Mouse (Mus musculus) hindbrain, embryonic 13.5 days (tissue): Measurements from ENCODE around the gene Tbc1d1. TPM values are rescaled to one million over a fixed set of nuclear protein-coding genes. Genes with fewer than 3 reads are reported as not detected.

ENCODE experiments used
- ATAC-seq: fragments of 200-750 bp; cut with Nextera tagmentation; 2 replicates; pipeline ENCODE4 v1.8.0; 2017; ENCODE audit warnings: moderate TSS enrichment; ENCODE audit not compliant: low FRiP score
- H3K27ac ChIP-seq: fragments of 300-500 bp; sonication (generic); 2 replicates; pipeline ENCODE4 v1.5.1; 2015; ENCODE audit warnings: inconsistent platforms, mild to moderate bottlenecking, moderate library complexity
- H3K27me3 ChIP-seq: fragments of 300-500 bp; sonication (generic); 2 replicates; pipeline ENCODE4 v1.6.1; 2015; ENCODE audit warnings: mild to moderate bottlenecking, inconsistent platforms
- H3K36me3 ChIP-seq: fragments of 300-500 bp; sonication (generic); 2 replicates; pipeline ENCODE4 v1.6.1; 2015; ENCODE audit warnings: mild to moderate bottlenecking, inconsistent platforms
- H3K4me1 ChIP-seq: fragments of 300-500 bp; sonication (generic); replicated peaks from 2 replicates; pipeline ENCODE4 v1.6.1; 2015; ENCODE audit warnings: inconsistent platforms
- H3K4me2 ChIP-seq: fragments of 300-500 bp; sonication (generic); 2 replicates; pipeline ENCODE4 v1.6.1; 2015; ENCODE audit warnings: inconsistent platforms, mild to moderate bottlenecking, moderate library complexity
- H3K4me3 ChIP-seq: fragments of 300-500 bp; sonication (generic); 2 replicates; pipeline ENCODE4 v1.5.1; 2015; ENCODE audit warnings: mild to moderate bottlenecking, inconsistent platforms
- H3K9ac ChIP-seq: fragments of 300-500 bp; sonication (generic); 2 replicates; pipeline ENCODE4 v1.6.1; 2015; ENCODE audit warnings: mild to moderate bottlenecking, inconsistent platforms
- H3K9me3 ChIP-seq: fragments of 300-500 bp; sonication (generic); 2 replicates; pipeline ENCODE4 v1.6.1; 2016; ENCODE audit warnings: inconsistent platforms
- WGBS: fragments of 180-500 bp; shearing (Covaris S2); methylation state at CpG from one replicate; pipeline ENCODE4 v1.1.7; 2015; 5-methylcytosine and 5-hydroxymethylcytosine counted together
- polyA plus RNA-seq: library from polyadenylated mRNA; unstranded; fragments of >200 nt; fragmentation: Nextera tagmentation; extraction: Ambion mirVana; gene quantifications from 2 replicates; pipeline ENCODE4 v1.2.1, GENCODE M21; 2015

The Tbc1d1 gene
- polyA plus RNA-seq, 1 experiment from 2014 or later, result 14.5 TPM

DNA sequence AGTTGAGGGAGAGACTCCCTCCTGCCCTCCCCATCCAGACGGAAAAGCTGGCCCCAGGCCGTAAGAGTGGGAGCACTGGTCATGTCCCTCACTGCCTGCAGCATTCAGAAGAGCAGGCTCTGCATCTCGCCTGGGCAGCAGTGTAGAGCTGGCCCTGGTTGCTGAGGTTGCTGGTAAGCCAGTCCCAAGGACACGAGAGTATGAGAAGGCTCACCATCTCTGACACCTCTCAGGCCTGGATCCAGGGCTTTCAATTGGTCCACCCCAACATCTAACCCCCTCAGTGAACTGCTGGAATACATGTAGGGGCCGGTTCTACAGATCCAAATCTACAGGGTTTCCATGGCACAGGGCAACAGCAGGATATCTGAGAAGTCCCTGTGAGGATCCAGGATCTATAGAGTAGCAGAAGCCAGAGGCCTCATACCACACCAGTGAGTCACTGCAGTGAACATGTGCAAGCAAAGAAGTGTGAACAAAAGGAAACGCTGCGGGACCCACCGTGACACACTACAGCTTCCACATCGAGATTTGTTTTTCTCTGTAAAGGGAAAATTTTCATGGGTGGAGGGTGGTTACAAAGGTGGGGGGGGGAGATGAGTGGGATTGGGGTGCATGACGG, 9.6 kb upstream of the Tbc1d1 start:
- no peak for ATAC-seq
- H3K4me1 ChIP-seq, result no peaks in the 10 kb centered on the region
- H3K4me2 ChIP-seq, result no peak overlapping the region
- no peak overlapping the region for H3K4me3 ChIP-seq
- no peak overlapping the region for H3K9ac ChIP-seq
- H3K9me3 ChIP-seq, result no peaks in the 10 kb centered on the region
- no peaks in the 10 kb centered on the region for H3K36me3 ChIP-seq
- H3K27ac ChIP-seq, result no peak overlapping the region
- H3K27me3 ChIP-seq, result peaks cover 11% of the 10 kb centered on the region
- 82% methylated on average over 10 of the region's 10 CpGs for WGBS

DNA sequence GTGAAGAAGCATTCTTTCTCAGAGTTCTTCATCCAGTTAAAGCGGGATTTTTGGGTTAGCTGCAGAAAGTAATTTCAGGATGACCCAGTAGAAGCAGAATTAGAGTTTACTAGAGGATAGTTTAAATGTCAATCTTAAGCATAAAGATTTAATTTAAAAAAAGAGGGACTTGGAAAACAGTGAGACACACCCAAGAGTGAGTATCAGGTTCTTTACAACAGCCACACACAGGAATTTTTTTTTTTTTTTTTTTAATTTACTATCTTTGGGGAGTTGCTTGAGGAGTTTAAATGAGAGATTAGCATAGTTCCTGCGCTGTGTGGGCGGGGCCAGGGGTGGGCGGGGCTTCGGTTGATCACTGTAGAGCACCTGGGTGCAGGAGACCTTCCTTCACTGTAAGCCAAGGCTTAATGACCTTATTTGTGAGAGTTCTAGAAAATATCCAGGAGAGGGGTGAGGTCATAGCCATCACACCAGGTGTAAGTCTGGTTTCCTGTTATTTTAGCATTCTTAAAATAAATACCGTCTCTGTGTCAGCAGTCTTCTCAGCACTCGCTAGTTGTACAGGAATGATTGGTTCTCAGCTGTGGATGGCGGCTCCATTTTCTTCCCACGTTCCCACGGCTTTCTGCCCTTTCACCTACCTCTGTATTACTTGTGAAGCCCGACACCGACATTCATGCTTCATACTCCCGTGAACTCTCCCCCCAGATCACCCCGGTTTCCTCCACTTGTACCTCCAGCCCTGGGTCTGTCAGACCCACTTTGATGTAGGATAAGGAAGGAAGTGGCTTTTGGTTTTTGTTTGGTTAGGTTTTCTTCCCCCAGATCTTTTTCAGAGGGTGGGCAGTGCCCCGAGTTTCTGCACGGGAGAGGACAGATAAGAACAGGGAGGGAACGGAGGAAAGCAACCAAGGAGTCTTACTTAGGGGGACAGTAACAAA, 6.6 kb upstream of the Tbc1d1 start:
- Histone ChIP-seq H3K9ac (no peak overlapping the region), H3K27me3 (peaks cover 11% of the 10 kb centered on the region), H3K4me1 (no peaks in the 10 kb centered on the region), H3K9me3 (no peaks in the 10 kb centered on the region), H3K4me3 (no peak overlapping the region), H3K36me3 (no peaks in the 10 kb centered on the region), H3K27ac (no peak overlapping the region), H3K4me2 (0 out of 2 replicates have a peak overlapping the region, but pooled peaks have one; percentile 10)
- ATAC-seq, result no peak; the same call in 1 of the 2 replicates
- WGBS, result 39% methylated on average over 17 of the region's 17 CpGs

DNA sequence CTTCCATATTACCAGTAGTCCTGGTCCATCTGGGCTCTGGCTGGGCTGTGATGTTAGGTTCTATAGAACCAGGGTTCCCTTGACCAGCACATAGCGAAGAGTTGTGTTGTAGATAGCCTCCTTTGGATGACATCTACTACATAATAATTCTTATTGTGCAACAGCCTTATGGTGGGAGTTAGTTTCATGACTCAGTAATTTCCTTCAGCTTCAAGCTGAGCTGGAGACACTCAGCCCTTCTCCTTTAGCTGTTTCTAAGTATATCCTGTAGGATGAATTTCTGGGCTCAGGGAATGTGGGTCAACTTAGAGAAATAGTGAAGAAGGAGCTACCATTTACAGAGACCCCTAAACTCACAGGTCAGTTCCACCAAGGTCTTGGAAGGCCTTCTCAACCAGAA, 2.8 kb upstream of the Tbc1d1 start:
- H3K4me1 ChIP-seq, result peaks cover under 1% of the 10 kb centered on the region; the same call in 1 of the 2 replicates
- H3K27ac ChIP-seq, result no peak overlapping the region
- H3K9ac ChIP-seq, result no peak overlapping the region
- no peak for ATAC-seq
- no peak overlapping the region for H3K4me2 ChIP-seq
- H3K9me3 ChIP-seq, result no peaks in the 10 kb centered on the region
- no peak overlapping the region for H3K4me3 ChIP-seq
- H3K27me3 ChIP-seq, result peaks cover 17% of the 10 kb centered on the region
- H3K36me3 ChIP-seq, result no peaks in the 10 kb centered on the region
- WGBS, result 83% methylated on average over 1 of the region's 1 CpGs

DNA sequence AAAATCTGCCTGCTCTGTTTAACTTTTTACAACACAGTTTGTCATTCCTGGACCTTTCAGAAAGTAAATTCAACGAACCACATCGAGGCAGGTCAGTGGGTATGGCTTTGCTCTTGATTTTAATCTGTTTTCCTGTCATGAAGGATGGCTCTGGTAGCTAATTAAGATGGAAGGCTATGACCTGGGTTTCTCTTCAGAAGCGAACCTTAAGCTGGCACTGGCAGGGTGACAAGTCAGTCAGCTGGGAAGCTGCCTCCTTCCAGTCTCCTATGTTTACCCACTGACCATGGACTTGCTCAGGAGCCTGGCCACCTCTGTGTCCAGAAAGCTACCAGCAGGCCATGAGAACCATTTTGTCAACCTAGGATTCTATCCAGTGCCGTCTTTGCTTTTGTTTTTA, 474 bp downstream of the Tbc1d1 start:
- Histone ChIP-seq H3K9me3 (no peaks in the 10 kb centered on the region), H3K4me1 (peaks cover 18% of the 10 kb centered on the region), H3K4me3 (no peak overlapping the region), H3K9ac (no peak overlapping the region), H3K36me3 (no peaks in the 10 kb centered on the region), H3K27ac (no peak overlapping the region), H3K27me3 (peaks cover 35% of the 10 kb centered on the region), H3K4me2 (no peak overlapping the region)
- whole genome bisulfite sequencing, result 55% methylated on average over 4 of the region's 4 CpGs
- ATAC-seq, result no peak

DNA sequence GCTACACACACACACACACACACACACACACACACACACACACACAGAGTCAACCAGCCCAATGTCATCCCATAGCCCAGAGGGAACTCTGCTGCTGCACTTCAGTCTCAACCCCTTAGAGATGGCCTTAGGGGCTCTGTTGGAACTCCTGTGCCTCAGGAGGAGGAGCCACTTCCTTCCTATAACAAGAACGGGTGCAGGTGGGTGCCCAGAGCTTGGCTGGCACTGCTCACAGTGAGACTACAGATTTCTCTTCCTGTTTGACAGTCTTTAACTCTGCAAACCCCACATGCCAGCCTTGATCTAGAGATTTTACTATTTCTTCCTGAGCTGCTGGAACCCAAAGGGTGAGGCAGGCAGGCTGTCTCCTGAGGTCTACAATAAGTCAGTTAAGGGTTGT, 1.8 kb downstream of the Tbc1d1 start:
- Histone ChIP-seq H3K27me3 (peaks cover 47% of the 10 kb centered on the region), H3K9me3 (no peaks in the 10 kb centered on the region), H3K4me1 (peaks cover 18% of the 10 kb centered on the region), H3K9ac (no peak overlapping the region), H3K4me3 (no peak overlapping the region), H3K36me3 (no peaks in the 10 kb centered on the region), H3K27ac (no peak overlapping the region), H3K4me2 (no peak overlapping the region)
- WGBS, result 60% methylated on average over 1 of the region's 1 CpGs
- ATAC-seq, result no peak

DNA sequence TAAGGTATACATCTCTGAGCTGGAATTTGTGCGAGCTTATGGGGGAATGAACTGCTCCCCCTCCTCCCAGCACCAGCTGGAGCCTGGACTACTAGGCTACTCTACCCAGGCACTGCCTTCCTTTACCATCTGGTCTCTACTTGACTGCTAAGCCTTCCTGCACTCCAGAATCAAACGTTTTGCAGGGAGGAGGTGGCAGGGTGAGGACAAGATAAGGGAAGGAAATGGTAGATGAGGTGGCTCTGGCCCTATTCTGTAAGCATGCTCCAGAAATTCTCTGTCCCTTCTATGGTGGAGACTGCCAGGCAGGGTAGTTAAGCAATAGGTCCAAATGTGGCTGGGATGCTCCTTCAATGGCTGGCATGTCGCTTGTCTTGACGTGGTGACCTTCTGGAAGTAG, 2.4 kb downstream of the Tbc1d1 start:
- no peak for ATAC-seq
- Histone ChIP-seq H3K4me2 (peak overlapping the region; percentile 100), H3K4me1 (peaks cover 18% of the 10 kb centered on the region), H3K9me3 (no peaks in the 10 kb centered on the region), H3K36me3 (no peaks in the 10 kb centered on the region), H3K27ac (no peak overlapping the region), H3K9ac (no peak overlapping the region), H3K4me3 (peak overlapping the region; percentile 64), H3K27me3 (peaks cover 47% of the 10 kb centered on the region)
- WGBS, result 43% methylated on average over 4 of the region's 4 CpGs

DNA sequence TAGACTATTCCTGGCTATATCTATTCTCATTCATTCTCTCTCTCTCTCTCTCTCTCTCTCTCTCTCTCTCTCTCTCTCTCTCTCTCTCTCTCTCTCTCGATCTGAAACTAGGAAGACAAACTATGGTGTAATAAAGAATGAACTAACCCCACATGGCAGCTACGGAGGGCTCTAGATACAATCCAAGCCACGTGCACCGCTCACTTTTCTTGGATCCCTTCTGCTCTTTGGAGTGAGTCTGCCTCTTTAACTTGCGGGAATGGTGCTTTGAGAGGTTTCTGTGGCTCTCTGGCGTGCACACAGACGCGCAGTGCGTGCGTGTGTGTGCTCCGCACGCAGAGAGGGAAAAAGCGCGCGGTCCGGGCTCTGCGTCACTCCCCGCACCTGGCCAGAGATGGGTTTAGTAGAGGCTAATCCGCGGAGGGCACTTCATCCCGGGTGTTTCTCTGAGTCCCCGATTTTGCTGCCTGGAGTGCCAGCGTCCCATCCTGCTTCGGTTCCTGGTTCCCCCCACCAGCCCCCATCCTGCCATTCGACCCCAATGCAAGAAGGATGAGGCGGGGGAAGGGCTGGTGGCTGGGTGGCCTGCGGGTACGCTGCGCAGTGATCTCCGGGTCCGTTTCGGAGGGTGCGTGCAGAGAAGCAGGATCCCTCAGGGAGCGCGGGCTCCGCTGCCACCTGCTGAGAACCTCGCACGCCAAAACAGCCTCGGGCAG, 3.1 kb downstream of the Tbc1d1 start:
- ATAC-seq, result peak; percentile 63
- Histone ChIP-seq H3K27me3 (peaks cover 47% of the 10 kb centered on the region), H3K9me3 (no peaks in the 10 kb centered on the region), H3K4me1 (peaks cover 18% of the 10 kb centered on the region), H3K9ac (peak overlapping the region; percentile 76), H3K27ac (no peak overlapping the region), H3K4me2 (peak overlapping the region; percentile 100), H3K36me3 (no peaks in the 10 kb centered on the region), H3K4me3 (peak overlapping the region; percentile 64)
- under 1% methylated on average over 39 of the region's 39 CpGs for WGBS

DNA sequence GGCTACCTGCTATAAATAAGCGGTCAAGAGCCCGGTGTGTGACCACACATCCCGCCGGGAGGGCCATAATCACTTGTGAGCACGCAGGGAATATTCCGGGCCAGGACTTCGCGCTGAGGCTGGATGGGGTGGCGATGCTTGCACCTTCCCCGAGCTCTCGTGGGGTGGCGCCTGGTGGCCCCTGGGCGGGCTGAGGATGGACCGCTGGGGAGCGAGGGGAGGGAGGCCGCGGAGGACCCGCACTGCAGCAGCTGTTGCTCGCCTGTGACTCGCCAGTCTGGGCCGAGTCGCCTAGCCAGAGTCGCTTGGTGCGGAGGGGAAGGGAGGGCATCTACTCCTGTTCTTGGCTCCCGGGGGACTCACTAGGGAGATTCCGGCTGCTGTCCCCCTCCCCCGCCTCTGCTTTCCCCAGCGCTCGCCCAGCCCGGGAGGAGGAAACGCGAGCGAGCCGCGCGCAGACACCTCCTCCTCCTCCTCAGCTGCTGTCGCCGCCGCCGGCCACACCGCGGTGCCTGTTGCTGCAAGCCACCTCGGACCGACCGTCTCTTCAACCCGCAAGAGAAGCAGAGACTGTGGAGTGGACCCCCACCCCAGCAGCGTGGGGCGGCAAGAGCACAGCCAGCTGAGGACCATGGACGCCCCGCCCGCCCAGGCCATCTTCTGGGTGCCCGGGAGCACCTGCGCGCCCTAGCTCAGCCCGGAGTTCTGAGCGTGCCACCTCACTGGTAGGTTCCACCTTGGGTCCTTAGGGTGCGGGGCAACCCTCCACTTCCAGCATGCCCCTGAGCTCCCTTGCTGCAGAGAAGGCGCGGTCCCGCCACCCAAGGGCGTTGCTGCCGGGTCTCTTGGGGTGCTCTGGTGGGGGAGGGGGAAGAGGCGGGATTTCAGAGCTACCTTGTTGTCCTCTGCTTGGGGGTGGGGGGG, 3.9 kb downstream of the Tbc1d1 start:
- peak; percentile 85 for ATAC-seq

DNA sequence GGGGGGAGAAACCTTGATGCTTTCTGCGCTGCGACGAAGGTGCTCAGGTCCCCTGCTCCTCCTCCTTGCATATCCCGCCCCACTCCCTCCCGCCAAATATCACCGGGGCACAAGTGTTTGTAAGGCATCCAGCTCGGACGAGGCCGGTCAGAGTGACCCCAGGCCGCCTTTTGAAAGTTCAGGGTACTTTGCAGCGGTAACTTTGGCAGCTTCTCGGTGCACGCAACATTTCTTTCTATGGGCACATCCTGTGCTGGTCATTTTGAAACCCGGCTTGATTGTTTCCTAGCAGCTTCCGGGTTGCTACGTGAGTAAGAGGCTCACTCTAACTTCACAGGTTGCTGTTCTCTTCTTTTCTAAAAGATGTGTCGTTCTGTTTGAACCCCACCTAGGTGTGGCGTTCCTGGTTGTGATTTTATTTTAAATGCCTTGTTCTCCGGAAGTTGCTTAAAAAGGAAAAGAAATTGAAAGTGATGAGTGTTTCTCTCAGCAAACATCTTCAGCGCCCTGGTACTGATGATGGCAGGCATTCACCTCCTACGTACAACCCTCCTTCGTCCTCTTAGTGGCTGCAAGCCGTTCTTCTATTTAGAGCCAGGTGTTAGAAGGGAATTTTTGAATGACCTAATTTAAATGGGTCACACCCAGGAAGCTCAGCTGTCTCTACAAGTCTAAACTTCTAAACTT, 4.7 kb downstream of the Tbc1d1 start:
- no peak; the same call in 1 of the 2 replicates for ATAC-seq
- H3K9me3 ChIP-seq, result no peaks in the 10 kb centered on the region
- peak overlapping the region; percentile 76 for H3K9ac ChIP-seq
- peak overlapping the region; percentile 100 for H3K4me2 ChIP-seq
- H3K27ac ChIP-seq, result no peak overlapping the region
- whole genome bisulfite sequencing, result under 1% methylated on average over 21 of the region's 23 CpGs
- H3K4me3 ChIP-seq, result peak overlapping the region; percentile 64
- peaks cover 18% of the 10 kb centered on the region for H3K4me1 ChIP-seq
- no peaks in the 10 kb centered on the region for H3K36me3 ChIP-seq
- H3K27me3 ChIP-seq, result peaks cover 47% of the 10 kb centered on the region

More for the DNA sequence above, 3.9 kb downstream of the Tbc1d1 start:
- Histone ChIP-seq H3K4me2 (peak overlapping the region; percentile 100), H3K4me3 (peak overlapping the region; percentile 64), H3K36me3 (no peaks in the 10 kb centered on the region), H3K9me3 (no peaks in the 10 kb centered on the region), H3K9ac (peak overlapping the region; percentile 76), H3K27ac (no peak overlapping the region), H3K4me1 (peaks cover 18% of the 10 kb centered on the region), H3K27me3 (peaks cover 47% of the 10 kb centered on the region)
- under 1% methylated on average over 53 of the region's 63 CpGs for WGBS

DNA sequence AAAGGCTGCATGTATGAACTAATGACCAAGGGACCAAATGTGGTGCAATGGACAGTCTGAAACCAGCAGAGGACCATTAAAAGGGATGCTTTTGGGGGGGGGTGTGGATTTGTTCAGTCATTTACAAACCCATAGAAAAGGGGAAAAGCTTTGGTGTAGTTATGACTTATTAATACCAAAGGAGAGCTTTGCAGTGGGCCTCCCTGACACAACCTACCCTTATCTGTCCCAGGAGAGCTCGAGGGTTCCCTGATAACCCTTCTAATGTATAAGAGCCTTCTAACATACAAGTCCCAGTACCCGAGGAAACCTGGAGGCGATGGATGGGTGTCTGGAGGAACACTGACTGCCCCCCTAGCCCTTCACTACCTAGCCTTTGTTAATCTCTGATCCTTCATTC, 5.8 kb downstream of the Tbc1d1 start:
- no peak overlapping the region for H3K27ac ChIP-seq
- H3K36me3 ChIP-seq, result no peaks in the 10 kb centered on the region
- H3K9ac ChIP-seq, result no peak overlapping the region
- WGBS, result 82% methylated on average over 3 of the region's 3 CpGs
- peaks cover 47% of the 10 kb centered on the region for H3K27me3 ChIP-seq
- peaks cover 18% of the 10 kb centered on the region for H3K4me1 ChIP-seq
- no peak overlapping the region for H3K4me3 ChIP-seq
- ATAC-seq, result no peak
- no peaks in the 10 kb centered on the region for H3K9me3 ChIP-seq
- no peak overlapping the region for H3K4me2 ChIP-seq

DNA sequence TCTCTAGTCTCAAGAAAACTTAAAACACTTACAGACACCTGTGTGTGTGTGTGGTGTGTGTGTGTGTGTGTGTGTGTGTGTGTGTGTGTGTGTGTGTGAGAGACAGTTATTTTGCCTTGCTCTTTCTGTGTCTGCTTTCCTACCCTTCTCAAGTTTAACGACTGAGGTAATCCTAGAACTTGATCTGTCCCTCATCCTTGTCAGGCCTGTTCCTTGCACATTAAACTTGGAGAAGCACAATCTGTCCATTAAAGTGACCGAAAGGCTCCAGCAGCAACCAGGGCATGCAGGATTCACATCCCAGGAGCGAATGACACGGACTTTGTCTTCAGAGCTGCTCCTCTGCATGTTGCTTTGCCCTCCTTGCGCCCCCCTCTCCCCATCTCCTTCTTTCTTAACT, 6.5 kb downstream of the Tbc1d1 start:
- H3K4me2 ChIP-seq, result no peak overlapping the region
- H3K27me3 ChIP-seq, result peaks cover 47% of the 10 kb centered on the region
- H3K9ac ChIP-seq, result no peak overlapping the region
- H3K36me3 ChIP-seq, result no peaks in the 10 kb centered on the region
- 85% methylated on average over 5 of the region's 5 CpGs for WGBS
- peaks cover 18% of the 10 kb centered on the region for H3K4me1 ChIP-seq
- H3K9me3 ChIP-seq, result no peaks in the 10 kb centered on the region
- no peak for ATAC-seq
- no peak overlapping the region for H3K4me3 ChIP-seq
- no peak overlapping the region for H3K27ac ChIP-seq
